Mouse (Mus musculus): ENCODE results near the gene Mrpl22. TPM values are rescaled to one million over a fixed set of nuclear protein-coding genes. Genes with fewer than 3 reads are reported as not detected.
"Not testable (repeated sequence)": the region's sequence is repeated elsewhere in the genome, so short reads cannot be mapped to it uniquely, and the experiment has no call there.

Gene Mrpl22
- total RNA-seq, 2 experiments from 2014 or later = 49.5 to 54.2 TPM

GRCm38 (mm10) chr11:58179563-58179962 lies 8.1 kb downstream of the Mrpl22 start:
- peak; percentile 82 to 90 for DNase-seq
- intact Hi-C loops (cut with DNase I) = loop anchor here (1.0 kb wide), 1 partner anchor 46 kb away; no protein-coding TSS in a partner anchor

GRCm38 (mm10) chr11:58179986-58180385 lies 8.5 kb downstream of the Mrpl22 start:
- intact Hi-C loops (cut with DNase I) = loop anchor here (1.0 to 5.0 kb wide), 2 partner anchors 45 to 457 kb away; no protein-coding TSS in a partner anchor
- not testable (repeated sequence) for DNase-seq

DNA sequence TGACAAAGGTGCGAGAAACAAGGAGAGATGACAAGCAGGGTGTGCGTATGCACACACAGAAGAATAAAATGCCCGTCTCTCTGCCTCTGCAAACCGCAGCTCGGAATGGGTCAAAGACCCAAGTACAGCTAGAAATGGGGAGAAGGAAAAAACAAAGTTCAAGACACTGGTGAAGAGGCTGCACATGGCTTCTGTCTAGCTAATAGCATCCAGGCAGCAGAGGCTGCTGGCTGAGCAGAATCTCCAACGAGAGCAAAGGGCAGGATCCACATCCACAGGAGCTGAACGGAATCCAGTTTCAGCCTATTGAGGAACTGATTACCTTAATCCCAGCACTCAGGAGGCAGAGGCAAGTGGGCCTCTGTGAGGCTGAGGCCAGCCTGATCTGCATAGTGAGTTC lies 9.3 kb downstream of the Mrpl22 start:
- no peak for DNase-seq
- intact Hi-C loops (cut with DNase I) = loop anchor here (5.0 kb wide), 1 partner anchor 457 kb away; no protein-coding TSS in a partner anchor

DNA sequence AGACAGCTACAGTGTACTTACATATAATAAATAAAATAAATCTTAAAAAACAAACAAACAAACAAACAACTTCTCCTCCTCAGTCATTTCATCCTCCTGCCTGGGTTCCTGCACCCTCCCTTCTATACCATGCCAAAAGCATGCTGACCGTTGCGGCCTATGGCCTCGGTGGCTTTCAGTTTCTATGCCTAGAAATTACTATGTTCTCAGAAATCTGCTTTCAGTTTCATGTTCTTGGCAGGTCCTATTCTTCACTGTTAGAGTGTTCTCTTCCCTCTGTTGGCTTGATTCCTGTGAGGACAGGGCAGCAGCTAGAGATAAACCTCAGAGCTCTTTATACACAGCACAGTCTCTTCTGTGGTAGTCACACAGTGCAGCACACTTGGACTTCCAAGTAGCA lies 12.1 kb downstream of the Mrpl22 start:
- no peak for DNase-seq
- intact Hi-C loops (cut with DNase I) = loop anchor here (5.0 kb wide), 1 partner anchor 454 kb away; no protein-coding TSS in a partner anchor

DNA sequence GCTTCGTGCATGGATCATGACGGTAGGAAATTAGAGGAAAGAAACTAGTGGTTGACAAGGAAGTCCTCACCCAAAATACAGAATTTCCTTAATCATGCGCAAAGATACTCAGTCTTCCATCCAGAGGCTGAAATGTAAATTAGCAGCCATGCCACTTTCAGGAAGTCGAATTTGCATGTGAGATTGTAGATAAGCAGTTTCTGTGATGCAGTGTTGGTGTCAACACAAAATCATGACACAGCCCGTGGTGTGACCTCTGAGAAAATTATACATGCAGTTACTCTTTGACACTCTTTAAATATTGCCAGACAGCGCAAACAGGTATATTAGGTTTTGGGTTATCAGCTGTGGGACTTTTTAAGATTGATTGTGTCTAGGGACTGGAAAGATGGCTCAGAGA lies 18.2 kb downstream of the Mrpl22 start:
- intact Hi-C loops (cut with DNase I) = no loop called here
- no peak for DNase-seq

- intact Hi-C loops (cut with DNase I) = no loop called here
- DNase-seq = peak; percentile 55 to 64
Measured at GRCm38 (mm10) chr11:58193326-58193725, 21.9 kb downstream of the Mrpl22 start.

GRCm38 (mm10) chr11:58193860-58194520 lies 22.5 kb downstream of the Mrpl22 start:
- intact Hi-C loops (cut with DNase I) = no loop called here
- DNase-seq = no peak

DNA sequence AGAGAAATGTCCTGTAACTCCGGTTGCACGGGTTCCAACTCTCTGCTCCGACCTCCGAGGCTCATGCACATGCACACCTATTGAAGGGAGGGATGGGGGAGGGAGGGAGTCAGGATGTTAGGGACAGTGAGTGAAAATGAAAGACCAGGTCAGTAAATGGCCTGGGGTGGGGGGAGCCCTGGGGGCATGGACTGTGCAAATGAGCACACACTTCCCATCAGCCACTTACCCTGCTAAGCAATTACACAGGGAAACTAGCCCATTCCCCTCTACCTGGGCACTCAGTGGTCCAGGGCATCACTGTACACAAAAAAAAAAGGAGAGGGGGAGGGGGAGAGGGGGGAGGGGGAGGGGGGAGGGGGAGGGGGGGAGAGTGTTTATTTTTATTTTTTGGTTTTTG lies 27.2 kb downstream of the Mrpl22 start:
- intact Hi-C loops (cut with DNase I) = no loop called here

GRCm38 (mm10) chr11:58199229-58200037 lies 28.0 kb downstream of the Mrpl22 start, which contains the start of the genes Igtp and Irgm2:
Gene Igtp (plus strand): TSS chr11:58199556.
Gene Irgm2 (plus strand): TSS chr11:58199618.
- intact Hi-C loops (cut with DNase I) = loop anchor here (2.0 kb wide), 1 partner anchor 15 kb away; no protein-coding TSS in a partner anchor

More for the DNA sequence above, 27.2 kb downstream of the Mrpl22 start:
- no peak for DNase-seq

DNA sequence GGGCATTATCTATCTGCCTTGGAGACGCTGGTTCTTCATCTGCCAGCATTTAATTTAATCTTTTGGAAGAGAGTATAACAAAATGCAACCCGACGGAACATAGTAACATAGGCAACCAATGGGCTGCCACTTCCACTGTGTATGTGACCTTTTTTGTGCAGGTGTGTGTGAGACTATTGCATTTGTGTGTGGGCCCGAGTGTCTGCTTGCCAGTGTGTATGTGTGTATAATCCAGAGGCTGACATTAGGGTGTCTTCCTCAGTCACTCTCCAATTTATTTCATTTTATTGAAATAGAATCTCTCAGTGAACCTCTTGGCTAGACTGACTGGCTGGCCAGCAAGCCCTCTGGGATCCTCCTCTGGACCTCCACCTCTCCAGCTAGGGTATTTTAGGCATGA lies 28.8 kb downstream of the Mrpl22 start:
- intact Hi-C loops (cut with DNase I) = loop anchor here (2.0 kb wide), 1 partner anchor 15 kb away; no protein-coding TSS in a partner anchor
- no peak for DNase-seq

More at GRCm38 (mm10) chr11:58199229-58200037, 28.0 kb downstream of the Mrpl22 start, which contains the start of the genes Igtp and Irgm2:
- DNase-seq = peak; percentile 86 to 89

DNA sequence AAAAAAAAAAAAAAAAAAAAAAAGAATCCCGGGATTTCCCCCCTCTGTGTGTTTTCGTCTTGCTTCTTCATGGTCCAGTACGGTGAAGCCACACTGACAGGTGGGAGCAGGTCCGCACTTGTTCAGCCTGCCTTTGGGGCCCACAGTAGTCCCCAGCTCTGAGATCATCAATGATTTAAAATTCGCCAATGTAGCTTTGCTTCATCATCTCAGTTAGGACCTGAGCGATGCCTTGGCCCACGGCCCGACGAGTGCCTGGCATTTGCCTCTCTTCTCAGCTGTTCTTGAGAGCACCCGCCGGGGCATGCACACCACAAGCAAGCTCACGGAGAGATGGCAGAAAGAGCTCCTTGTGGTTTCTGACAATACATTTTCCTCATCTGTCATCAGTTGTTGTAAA lies 29.6 kb downstream of the Mrpl22 start:
- no peak for DNase-seq
- intact Hi-C loops (cut with DNase I) = loop anchor here (2.0 kb wide), 1 partner anchor 14 kb away; no protein-coding TSS in a partner anchor

DNA sequence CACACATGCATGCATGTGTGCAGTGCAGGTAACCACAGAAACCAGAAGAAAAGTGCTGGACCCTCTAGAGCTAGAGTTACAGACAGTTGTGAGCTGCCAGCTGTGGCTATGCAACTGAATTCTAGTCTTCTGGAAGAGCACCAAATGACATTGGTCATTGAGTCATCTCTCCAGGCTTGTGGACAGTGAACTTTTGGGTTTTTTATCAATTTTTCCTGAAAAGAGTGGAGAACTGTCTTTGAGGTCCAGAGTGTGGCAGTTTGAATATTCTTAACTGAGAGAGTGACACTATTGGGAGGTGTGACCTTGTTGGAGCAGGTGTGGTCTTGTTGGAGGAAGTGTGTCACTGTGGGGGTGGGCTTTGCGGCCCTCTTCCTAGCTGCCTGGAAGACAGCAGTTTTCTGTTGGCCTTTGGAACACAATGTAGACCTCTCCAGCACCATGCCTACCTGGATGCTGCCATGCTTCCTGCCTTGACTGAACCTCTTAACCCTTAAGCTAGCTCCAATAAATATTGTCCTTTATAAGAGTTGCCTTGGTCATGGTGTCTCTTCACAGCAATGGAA lies 38.9 kb downstream of the Mrpl22 start:
- no peak for DNase-seq
- intact Hi-C loops (cut with DNase I) = no loop called here

- DNase-seq = peak in 1 of 2 experiments; percentile 17
- intact Hi-C loops (cut with DNase I) = no loop called here
Measured at GRCm38 (mm10) chr11:58211062-58211681, 39.7 kb downstream of the Mrpl22 start.

DNA sequence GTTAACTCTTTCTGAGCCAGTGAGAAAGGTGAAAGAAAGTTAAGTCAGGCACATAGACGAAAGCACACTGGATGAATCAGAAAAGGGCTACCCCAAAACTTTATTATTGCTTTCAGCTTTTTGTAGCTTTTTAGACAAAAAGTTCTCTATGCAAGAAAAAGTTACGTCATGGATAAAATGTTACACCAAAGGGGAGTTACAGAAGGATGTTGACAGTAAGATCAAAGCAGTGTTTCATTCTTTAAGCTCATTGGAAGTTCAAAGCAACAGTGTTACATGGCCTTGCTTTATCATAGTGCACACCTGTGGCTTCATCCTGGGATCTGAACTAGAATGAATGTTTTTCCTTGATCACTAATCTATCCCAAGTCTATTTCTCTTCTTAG lies 40.2 kb downstream of the Mrpl22 start:
- DNase-seq = no peak
- intact Hi-C loops (cut with DNase I) = no loop called here

DNA sequence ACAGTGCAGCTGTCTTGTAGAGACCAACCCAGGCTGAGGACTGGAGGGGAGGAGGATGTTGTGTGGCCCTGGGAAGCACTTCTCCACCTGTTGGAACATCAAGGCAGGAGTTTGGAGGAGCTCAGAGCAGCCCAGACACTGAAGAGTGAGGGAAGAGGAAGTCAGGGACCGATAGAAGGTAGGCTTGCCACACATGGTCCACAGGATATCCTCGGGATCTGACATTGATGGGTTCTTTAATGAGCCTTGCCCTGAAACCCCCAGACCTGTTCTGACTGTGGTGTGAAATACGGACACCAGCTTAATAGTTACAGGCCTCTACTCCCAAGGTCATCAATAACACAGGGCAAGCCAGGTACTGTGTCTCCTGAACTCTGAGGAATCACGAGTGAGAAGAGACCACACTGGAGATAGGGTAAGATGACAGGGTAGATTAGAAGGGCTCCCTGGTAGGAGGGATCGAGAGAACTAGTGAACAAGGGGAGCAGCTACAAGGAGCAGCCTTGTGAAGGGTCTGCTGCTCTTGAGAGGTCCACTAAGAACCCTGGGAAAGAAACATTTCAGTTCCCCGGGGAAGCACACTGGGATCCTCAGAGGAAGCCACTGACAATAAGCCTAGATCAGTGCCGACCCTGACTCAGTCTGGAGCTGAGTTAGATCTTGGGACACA lies 42.3 kb downstream of the Mrpl22 start:
- intact Hi-C loops (cut with DNase I) = loop anchor here (2.0 kb wide), 1 partner anchor 13 kb away; no protein-coding TSS in a partner anchor
- no peak for DNase-seq

DNA sequence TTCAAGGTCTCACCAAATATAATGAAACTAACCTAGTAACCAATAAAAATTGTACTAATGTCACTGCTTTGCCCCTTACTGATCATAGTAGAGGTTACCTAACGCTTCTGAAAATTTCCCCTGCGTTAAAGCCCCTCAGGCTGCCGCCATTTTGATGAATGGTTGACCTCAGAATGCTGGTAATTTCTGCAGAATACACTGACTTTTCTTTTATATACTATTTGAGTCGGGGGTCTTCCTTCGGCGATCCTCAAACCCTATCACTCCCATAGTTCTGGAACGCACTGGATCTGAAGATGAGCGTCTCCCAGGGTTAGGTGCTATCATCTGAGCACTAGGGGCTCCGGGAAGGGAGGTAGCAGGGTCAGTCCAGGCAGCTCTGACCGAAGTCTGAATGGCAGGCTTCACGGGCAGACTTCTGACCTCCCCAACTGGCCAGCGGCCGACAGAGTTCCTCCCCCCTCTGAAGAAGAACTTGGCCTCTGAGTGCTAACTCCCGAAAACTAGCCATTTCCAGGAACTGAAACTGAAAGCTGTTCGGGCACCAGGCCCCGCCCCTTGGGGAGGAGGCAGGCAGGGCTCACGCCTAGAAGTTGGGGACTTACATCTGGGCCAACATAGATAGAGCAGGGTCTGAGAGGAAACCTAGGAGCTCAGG lies 43.1 kb downstream of the Mrpl22 start:
- intact Hi-C loops (cut with DNase I) = loop anchor here (2.0 kb wide), 1 partner anchor 14 kb away; no protein-coding TSS in a partner anchor
- DNase-seq = peak; percentile 89 to 90

DNA sequence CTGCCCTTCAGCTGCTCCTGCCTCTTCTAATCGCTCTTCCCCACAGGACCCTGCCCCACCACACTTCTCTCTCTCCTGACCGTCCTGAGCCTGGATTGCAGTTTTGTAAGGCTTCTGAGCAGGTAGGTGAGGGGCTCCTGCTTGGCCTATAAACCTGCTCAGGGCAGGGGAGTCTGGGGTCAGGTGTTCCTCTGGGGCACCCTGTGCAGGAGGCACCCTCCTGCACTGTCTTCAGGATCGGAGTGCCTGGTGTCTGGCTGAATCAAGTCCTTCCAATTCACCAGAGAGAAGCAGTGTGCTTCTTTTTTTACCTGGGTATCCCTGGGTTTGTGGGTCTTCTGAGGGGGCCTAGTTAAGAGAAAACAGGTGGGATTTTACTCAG lies 43.6 kb downstream of the Mrpl22 start:
- intact Hi-C loops (cut with DNase I) = loop anchor here (2.0 kb wide), 1 partner anchor 14 kb away; no protein-coding TSS in a partner anchor
- DNase-seq = not testable (repeated sequence)

DNA sequence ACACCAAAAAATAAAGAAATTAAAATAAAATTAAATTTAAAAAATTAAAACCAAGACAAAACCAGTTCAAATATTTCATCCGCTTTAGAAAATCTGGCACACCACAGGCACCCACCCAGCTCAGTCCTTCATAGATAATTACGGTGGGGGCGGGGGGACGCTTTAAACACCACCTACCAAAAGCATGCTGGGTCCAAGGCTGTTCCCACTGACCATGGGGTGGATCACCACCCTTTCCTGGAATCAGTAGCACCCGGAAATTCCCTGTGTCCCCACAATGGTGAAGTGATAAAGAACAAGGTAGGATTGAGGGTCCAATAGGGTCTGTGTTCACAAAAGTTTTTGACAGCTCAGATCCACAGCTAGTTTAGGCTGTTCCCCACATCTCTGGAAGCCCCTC lies 44.4 kb downstream of the Mrpl22 start:
- intact Hi-C loops (cut with DNase I) = loop anchor here (2.0 kb wide), 1 partner anchor 15 kb away; no protein-coding TSS in a partner anchor
- no peak for DNase-seq

DNA sequence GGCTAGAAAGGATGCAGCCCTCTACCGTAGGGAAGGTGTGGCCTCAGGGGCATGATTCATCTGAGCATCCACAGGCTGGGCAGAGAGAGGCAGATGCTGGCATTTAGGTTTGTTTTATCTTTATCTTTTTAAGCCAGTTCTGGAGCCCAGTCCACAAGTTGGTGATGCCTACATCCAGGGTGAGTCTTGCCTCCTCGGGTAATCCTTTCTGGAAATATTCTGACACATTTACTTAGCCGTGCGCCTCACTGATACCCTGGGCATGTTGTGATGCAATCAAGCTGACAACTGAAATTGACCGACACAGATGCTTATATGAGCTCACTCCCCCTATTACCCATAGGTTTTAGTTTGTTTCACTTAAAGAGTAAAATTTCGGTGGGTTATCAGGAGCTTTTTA lies 45.4 kb downstream of the Mrpl22 start:
- intact Hi-C loops (cut with DNase I) = no loop called here
- DNase-seq = no peak

Measured in heart, postnatal 10 days (tissue).